Mouse (Mus musculus): Measurements from ENCODE around the gene Skil. TPM values are rescaled to one million over a fixed set of nuclear protein-coding genes. Genes with fewer than 3 reads are reported as not detected.
A peak's percentile ranks its signal among the peaks of the same experiment; 100 is the strongest.

Gene Skil
- polyA plus RNA-seq, 1 experiment from 2014 or later, result 30.0 TPM

DNA sequence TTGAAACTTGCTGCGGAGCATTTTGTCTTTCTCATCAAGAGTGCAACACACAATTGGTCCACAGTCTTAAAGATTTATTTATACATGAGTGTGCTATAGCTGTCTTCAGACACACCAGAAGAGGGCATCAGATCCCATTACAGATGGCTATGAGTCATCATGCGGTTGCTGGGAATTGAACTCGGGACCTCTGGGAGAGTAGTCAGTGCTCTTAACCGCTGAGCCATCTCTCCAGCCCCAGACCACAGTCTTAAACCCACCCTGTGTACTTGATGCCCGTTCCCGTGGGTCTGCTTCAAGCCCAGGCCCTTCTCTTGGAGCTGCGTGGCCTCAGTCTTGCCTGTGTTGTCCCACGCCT is 34.1 kb upstream of the Skil start:
- in situ Hi-C loops (cut with MboI; ENCODE audit: low pct_unique_long_range_greater_than_20kb), result no loop called here
- ATAC-seq (no peak), DNase-seq (ENCODE audit: low read depth, low spot score) (no peak)
- ChIA-PET POLR2A (interaction anchor here (0.6 to 1.2 kb wide), 3 partner anchors 35 to 78 kb away, joined by 3 read pairs; no protein-coding TSS in a partner anchor), CTCF (interaction anchor here (0.7 to 4.8 kb wide), 13 partner anchors 11 to 468 kb away, joined by 3 to 31 read pairs (median 3); no protein-coding TSS in a partner anchor)
- TF ChIP-seq CTCF (IDR thresholded peaks at IDR 0.05), result peak; percentile 41
- H3K27me3 ChIP-seq, result no peaks in the 10 kb centered on the region

DNA sequence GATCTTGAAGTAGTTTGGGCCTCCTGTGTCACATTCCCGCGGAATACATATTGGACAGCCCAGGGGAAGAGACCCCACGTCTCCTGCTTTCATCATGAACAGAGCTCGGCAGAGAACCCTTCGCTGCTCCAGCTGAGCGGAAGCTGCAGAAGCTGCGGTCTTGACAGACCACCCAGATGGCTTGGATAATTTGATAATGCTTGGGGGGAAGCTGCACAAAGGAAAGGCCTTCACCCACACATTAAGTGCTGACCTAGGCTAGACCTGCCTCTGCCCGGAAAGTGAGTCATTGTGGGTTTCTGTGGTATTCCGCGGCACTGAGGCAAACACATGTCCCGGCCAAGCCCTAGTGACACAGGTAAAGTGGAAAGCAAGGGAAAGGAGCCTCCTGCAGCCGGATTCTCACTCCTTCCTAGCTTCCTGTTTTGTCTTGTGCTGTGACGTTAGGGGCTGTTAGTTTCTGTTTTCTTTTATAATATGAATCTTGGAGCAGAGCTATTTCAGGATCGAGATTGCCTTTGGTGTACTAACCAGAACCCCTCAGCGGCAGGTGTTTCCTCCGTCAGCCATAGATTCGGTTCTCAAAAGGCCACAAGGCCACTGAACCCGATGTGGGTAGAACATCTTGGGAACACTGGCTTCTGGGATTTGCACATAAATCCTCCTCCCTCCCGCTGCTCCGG is 33.6 kb upstream of the Skil start:
- ChIA-PET CTCF (interaction anchor here (0.7 to 4.8 kb wide), 12 partner anchors 11 to 469 kb away, joined by 3 to 31 read pairs (median 3); no protein-coding TSS in a partner anchor), POLR2A (interaction anchor here (0.6 to 1.2 kb wide), 2 partner anchors 72 to 78 kb away, joined by 3 read pairs; no protein-coding TSS in a partner anchor)
- in situ Hi-C loops (cut with MboI; ENCODE audit: low pct_unique_long_range_greater_than_20kb), result no loop called here
- DNase-seq (ENCODE audit: low read depth, low spot score), result peak; percentile 30
- no peak for TF ChIP-seq CTCF (IDR thresholded peaks at IDR 0.05)
- peak; percentile 53 for ATAC-seq
- no peaks in the 10 kb centered on the region for H3K27me3 ChIP-seq

GRCm38 (mm10) chr3:31061786-31062120 is 33.1 kb upstream of the Skil start:
- in situ Hi-C loops (cut with MboI; ENCODE audit: low pct_unique_long_range_greater_than_20kb), result no loop called here
- CTCF ChIA-PET, result interaction anchor here (0.7 to 4.8 kb wide), 10 partner anchors 10 to 469 kb away, joined by 3 to 31 read pairs (median 3); no protein-coding TSS in a partner anchor
- no peak for DNase-seq (ENCODE audit: low read depth, low spot score)
- no peaks in the 10 kb centered on the region for H3K27me3 ChIP-seq
- POLR2A ChIA-PET, result no interaction called here
- no peak for ATAC-seq
- TF ChIP-seq CTCF (IDR thresholded peaks at IDR 0.05), result no peak

GRCm38 (mm10) chr3:31062325-31062724 is 32.5 kb upstream of the Skil start:
- DNase-seq (ENCODE audit: low read depth, low spot score) (no peak), ATAC-seq (no peak)
- H3K27me3 ChIP-seq, result no peaks in the 10 kb centered on the region
- in situ Hi-C loops (cut with MboI; ENCODE audit: low pct_unique_long_range_greater_than_20kb), result no loop called here
- POLR2A ChIA-PET, result no interaction called here
- CTCF ChIA-PET, result interaction anchor here (2.2 to 4.8 kb wide), 2 partner anchors 56 to 76 kb away, joined by 10 to 31 read pairs; no protein-coding TSS in a partner anchor
- no peak for TF ChIP-seq CTCF (IDR thresholded peaks at IDR 0.05)

- in situ Hi-C loops (cut with MboI; ENCODE audit: low pct_unique_long_range_greater_than_20kb), result no loop called here
- TF ChIP-seq CTCF (IDR thresholded peaks at IDR 0.05), result no peak
- no peaks in the 10 kb centered on the region for H3K27me3 ChIP-seq
- ATAC-seq (no peak), DNase-seq (ENCODE audit: low read depth, low spot score) (no peak)
- POLR2A ChIA-PET, result no interaction called here
- CTCF ChIA-PET, result no interaction called here
Observed at GRCm38 (mm10) chr3:31068482-31068881, 26.4 kb upstream of the Skil start.

DNA sequence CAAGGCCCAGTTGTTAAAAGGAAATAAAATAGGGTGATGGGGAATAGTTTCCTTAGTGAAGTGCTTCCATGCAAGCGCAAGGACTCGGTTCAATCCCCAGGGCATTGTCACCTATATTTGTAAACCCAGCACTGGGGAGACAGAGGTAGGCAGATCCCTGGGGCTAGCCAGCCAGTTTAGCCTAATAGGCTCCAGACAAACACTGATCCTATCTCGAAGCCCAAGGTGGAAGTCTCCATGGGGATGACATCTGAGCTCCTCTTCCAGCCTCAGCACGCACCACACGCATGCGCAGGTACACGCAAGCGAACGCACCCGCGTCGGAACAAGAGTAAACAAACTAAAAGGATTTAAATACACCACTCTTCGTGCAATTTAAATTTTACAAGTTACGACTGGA is 23.1 kb upstream of the Skil start:
- ChIA-PET CTCF (interaction anchor here (1.2 to 1.4 kb wide), 2 partner anchors 11 to 21 kb away, joined by 3 to 4 read pairs; no protein-coding TSS in a partner anchor), POLR2A (no interaction called here)
- TF ChIP-seq CTCF (IDR thresholded peaks at IDR 0.05), result no peak
- no peak for DNase-seq (ENCODE audit: low read depth, low spot score)
- in situ Hi-C loops (cut with MboI; ENCODE audit: low pct_unique_long_range_greater_than_20kb), result no loop called here
- no peak for ATAC-seq
- no peaks in the 10 kb centered on the region for H3K27me3 ChIP-seq

- ChIA-PET POLR2A (no interaction called here), CTCF (interaction anchor here (1.1 kb wide), 1 partner anchor 10 kb away, joined by 3 read pairs; no protein-coding TSS in a partner anchor)
- no peaks in the 10 kb centered on the region for H3K27me3 ChIP-seq
- in situ Hi-C loops (cut with MboI; ENCODE audit: low pct_unique_long_range_greater_than_20kb), result no loop called here
- DNase-seq (ENCODE audit: low read depth, low spot score) (no peak), ATAC-seq (no peak)
- no peak for TF ChIP-seq CTCF (IDR thresholded peaks at IDR 0.05)
Observed at GRCm38 (mm10) chr3:31075808-31076207, 19.1 kb upstream of the Skil start.

DNA sequence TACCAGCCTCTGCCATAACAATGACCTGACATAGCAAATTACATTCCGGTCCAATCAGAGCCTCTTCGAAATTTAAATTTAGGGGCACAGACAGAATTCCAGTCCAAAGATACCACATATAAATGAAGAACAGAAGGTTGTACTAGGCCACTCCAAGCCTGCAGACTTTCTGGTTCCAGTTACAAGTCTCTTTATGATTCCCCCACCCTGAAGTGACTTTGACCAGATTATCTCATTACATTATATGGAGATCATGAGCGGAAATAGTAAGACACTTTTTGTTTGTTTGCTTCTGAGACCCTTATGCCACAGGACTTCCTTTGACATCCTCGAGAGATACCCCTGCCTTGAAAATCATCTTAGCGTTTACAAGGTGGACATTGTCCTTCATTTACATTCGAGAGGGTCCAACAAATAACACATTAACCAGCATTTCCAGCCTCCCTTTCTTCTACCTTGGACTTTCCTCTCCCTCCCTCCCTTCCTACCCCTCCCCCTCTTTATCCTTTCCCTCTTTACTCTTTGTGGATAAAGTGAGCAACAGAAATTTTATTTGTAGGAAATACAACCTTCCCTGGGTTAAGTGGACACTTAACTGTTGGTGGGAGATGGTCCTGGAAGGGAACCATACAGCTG is 17.7 kb upstream of the Skil start:
- in situ Hi-C loops (cut with MboI; ENCODE audit: low pct_unique_long_range_greater_than_20kb), result no loop called here
- H3K27me3 ChIP-seq, result no peaks in the 10 kb centered on the region
- DNase-seq (ENCODE audit: low read depth, low spot score) (no peak), ATAC-seq (no peak)
- POLR2A ChIA-PET, result no interaction called here
- CTCF ChIA-PET, result no interaction called here
- TF ChIP-seq CTCF (IDR thresholded peaks at IDR 0.05), result no peak

GRCm38 (mm10) chr3:31079450-31079849 is 15.4 kb upstream of the Skil start:
- H3K27me3 ChIP-seq, result no peaks in the 10 kb centered on the region
- ChIA-PET CTCF (no interaction called here), POLR2A (no interaction called here)
- in situ Hi-C loops (cut with MboI; ENCODE audit: low pct_unique_long_range_greater_than_20kb), result no loop called here
- no peak for TF ChIP-seq CTCF (IDR thresholded peaks at IDR 0.05)
- no peak for DNase-seq (ENCODE audit: low read depth, low spot score)
- ATAC-seq, result no peak

- ATAC-seq, result no peak
- CTCF ChIA-PET, result interaction anchor here (1.0 kb wide), 1 partner anchor 11 kb away, joined by 3 read pairs; no protein-coding TSS in a partner anchor
- POLR2A ChIA-PET, result interaction anchor here (1.0 kb wide), 1 partner anchor 11 kb away, joined by 6 read pairs; no protein-coding TSS in a partner anchor
- no peaks in the 10 kb centered on the region for H3K27me3 ChIP-seq
- no peak for DNase-seq (ENCODE audit: low read depth, low spot score)
- TF ChIP-seq CTCF (IDR thresholded peaks at IDR 0.05), result no peak
- in situ Hi-C loops (cut with MboI; ENCODE audit: low pct_unique_long_range_greater_than_20kb), result no loop called here
Observed at GRCm38 (mm10) chr3:31080791-31081502, 13.9 kb upstream of the Skil start.

All from Patski (cell line).